8 mouse cellular contexts compared by ENCODE assay signal in the genomic region with DNA sequence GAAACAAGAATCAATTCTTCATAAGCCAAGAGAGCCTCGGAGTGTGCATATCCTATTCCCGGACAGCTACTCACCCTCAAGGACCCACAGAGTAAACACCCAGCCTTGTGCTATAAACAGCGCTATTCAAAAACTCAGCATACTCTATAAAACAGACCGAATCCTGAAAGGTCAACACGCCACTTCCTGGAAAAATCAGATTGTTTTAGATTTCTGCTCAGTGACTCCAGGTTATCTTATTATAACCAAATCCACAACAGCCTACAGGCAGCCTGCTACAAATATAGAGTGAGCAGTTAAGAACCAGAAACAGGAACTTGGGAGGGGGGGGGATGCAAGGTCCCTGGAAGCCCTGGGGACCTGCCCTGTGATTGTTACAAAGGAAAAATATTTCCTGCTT.
DNase-seq lines count a peak whose midpoint lies in the region; ATAC-seq lines count a peak whose summit lies in the region.

No protein-coding gene starts in this region.

- H3K4me3 ChIP-seq in forebrain, embryonic 10.5 days, result no peak overlapping the region
- H3K4me3 ChIP-seq in forebrain, embryonic 12.5 days (replicated peaks), result no peak overlapping the region
- no peak overlapping the region for H3K4me3 ChIP-seq in embryonic facial prominence, embryonic 12.5 days
- H3K4me3 ChIP-seq in intestine, embryonic 15.5 days (replicated peaks), result no peak overlapping the region

- ATAC-seq in forebrain, embryonic 12.5 days (ENCODE audit: low FRiP score), result no peak
- ATAC-seq in embryonic facial prominence, embryonic 12.5 days (ENCODE audit: insufficient number of reproducible peaks, insufficient read depth, low FRiP score, low TSS enrichment), result no peak; the same call in 1 of the 2 replicates
- ATAC-seq in intestine, embryonic 15.5 days, result peak; percentile 71

- no peak for DNase-seq in forebrain, embryonic 10.5 days (ENCODE audit: extremely low spot score, low spot score)
- DNase-seq in lung, postnatal 25 days (ENCODE audit: low spot score), result peak; percentile 65
- no peak for DNase-seq in urinary bladder, postnatal 36 days (ENCODE audit: low spot score in 2 of 2)
- DNase-seq in layer of hippocampus, postnatal 14 days (ENCODE audit: low spot score in 2 of 2), result no peak
- no peak for DNase-seq in cerebellum, adult 8-10 months

- peaks cover 33% of the 10 kb centered on the region for H3K4me1 ChIP-seq in forebrain, embryonic 10.5 days
- peaks cover 25% of the 10 kb centered on the region for H3K4me1 ChIP-seq in forebrain, embryonic 12.5 days
- peaks cover 27% of the 10 kb centered on the region for H3K4me1 ChIP-seq in embryonic facial prominence, embryonic 12.5 days
- peaks cover 5% of the 10 kb centered on the region; the same call in 1 of the 2 replicates for H3K4me1 ChIP-seq in intestine, embryonic 15.5 days (replicated peaks)

- 82% methylated on average over 5 of the region's 5 CpGs for WGBS in forebrain, embryonic 10.5 days
- WGBS in forebrain, embryonic 12.5 days, result 73% methylated on average over 5 of the region's 5 CpGs
- WGBS in embryonic facial prominence, embryonic 12.5 days, result 37% methylated on average over 5 of the region's 5 CpGs
- 12% methylated on average over 5 of the region's 5 CpGs for WGBS in intestine, embryonic 15.5 days

- no peaks in the 10 kb centered on the region for H3K9me3 ChIP-seq in forebrain, embryonic 10.5 days
- no peaks in the 10 kb centered on the region for H3K9me3 ChIP-seq in forebrain, embryonic 12.5 days
- H3K9me3 ChIP-seq in embryonic facial prominence, embryonic 12.5 days, result no peaks in the 10 kb centered on the region
- no peaks in the 10 kb centered on the region for H3K9me3 ChIP-seq in intestine, embryonic 15.5 days

- H3K9ac ChIP-seq in forebrain, embryonic 12.5 days, result no peak overlapping the region
- no peak overlapping the region for H3K9ac ChIP-seq in embryonic facial prominence, embryonic 12.5 days
- no peak overlapping the region for H3K9ac ChIP-seq in intestine, embryonic 15.5 days

- peak overlapping the region; percentile 67; the same call in 1 of the 2 replicates for H3K27ac ChIP-seq in forebrain, embryonic 10.5 days
- no peak overlapping the region for H3K27ac ChIP-seq in forebrain, embryonic 12.5 days
- H3K27ac ChIP-seq in embryonic facial prominence, embryonic 12.5 days, result peak overlapping the region; percentile 64; the same call in 1 of the 2 replicates
- 0 out of 2 replicates have a peak overlapping the region, but pooled peaks have one; percentile 55 for H3K27ac ChIP-seq in intestine, embryonic 15.5 days

- no peak overlapping the region for H3K4me2 ChIP-seq in forebrain, embryonic 12.5 days
- H3K4me2 ChIP-seq in embryonic facial prominence, embryonic 12.5 days (replicated peaks), result no peak overlapping the region
- no peak overlapping the region for H3K4me2 ChIP-seq in intestine, embryonic 15.5 days (replicated peaks)

- H3K36me3 ChIP-seq in forebrain, embryonic 10.5 days (replicated peaks), result peaks cover 3% of the 10 kb centered on the region; the same call in 1 of the 2 replicates
- no peaks in the 10 kb centered on the region for H3K36me3 ChIP-seq in forebrain, embryonic 12.5 days (replicated peaks)
- H3K36me3 ChIP-seq in embryonic facial prominence, embryonic 12.5 days, result no peaks in the 10 kb centered on the region
- no peaks in the 10 kb centered on the region for H3K36me3 ChIP-seq in intestine, embryonic 15.5 days

- no peaks in the 10 kb centered on the region for H3K27me3 ChIP-seq in forebrain, embryonic 10.5 days (ENCODE audit: poor library complexity, severe bottlenecking)
- H3K27me3 ChIP-seq in forebrain, embryonic 12.5 days, result no peaks in the 10 kb centered on the region
- H3K27me3 ChIP-seq in embryonic facial prominence, embryonic 12.5 days, result no peaks in the 10 kb centered on the region
- H3K27me3 ChIP-seq in intestine, embryonic 15.5 days (replicated peaks), result no peaks in the 10 kb centered on the region
